Mouse (Mus musculus): ENCODE results near the gene Spg21.

The Spg21 gene

GRCm38 (mm10) chr9:65535789-65536469 is 75.2 kb downstream of the Spg21 start:
- in situ Hi-C loops (cut with MboI) = no loop called here

DNA sequence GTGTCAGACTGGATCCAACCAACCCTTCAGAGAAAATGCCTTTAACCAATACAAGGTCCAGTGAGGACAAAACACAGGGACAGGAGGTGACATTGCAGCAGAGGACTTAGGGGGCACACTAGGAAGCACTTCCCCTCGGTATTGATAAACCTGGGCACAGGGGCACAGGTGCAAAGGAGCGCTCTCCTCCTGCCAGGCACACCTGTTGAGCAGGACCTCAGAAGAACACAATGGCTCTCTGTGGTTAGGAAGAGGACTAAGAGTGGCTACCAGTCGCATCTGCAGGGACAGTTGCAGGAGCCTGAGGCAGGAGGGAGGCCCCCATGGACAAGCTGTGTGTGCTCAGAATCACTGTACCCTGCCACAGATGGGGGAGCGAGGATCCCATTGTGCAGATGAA is 75.7 kb downstream of the Spg21 start:
- in situ Hi-C loops (cut with MboI) = no loop called here

Data from mature B cell (primary cell).